Mouse (Mus musculus) embryonic fibroblast, embryonic 13.5 days (primary cell): ENCODE measurements around the gene Tmprss7. TPM values are rescaled to one million over a fixed set of nuclear protein-coding genes. Genes with fewer than 3 reads are reported as not detected.

Experiments
- H3K27ac ChIP-seq: 2 replicates; pipeline ENCODE4 v1.5.1; 2012; ENCODE audit warnings: low read length, control low read depth, inconsistent platforms; ENCODE audit not compliant: insufficient read depth
- H3K4me1 ChIP-seq: 2 replicates; pipeline ENCODE4 v1.6.1; 2011; ENCODE audit warnings: low read length; ENCODE audit not compliant: control insufficient read depth, insufficient read depth
- H3K4me3 ChIP-seq: 2 replicates; pipeline ENCODE4 v1.5.1; 2011; ENCODE audit warnings: mild to moderate bottlenecking, control low read depth, low read length; ENCODE audit not compliant: insufficient read depth
- CTCF ChIP-seq: IDR thresholded peaks from 2 replicates; pipeline ENCODE4 v1.5.1; 2011; ENCODE audit warnings: mild to moderate bottlenecking, control low read depth, low read length, moderate library complexity, borderline replicate concordance; ENCODE audit not compliant: insufficient read depth
- POLR2A ChIP-seq: IDR thresholded peaks from 2 replicates; pipeline ENCODE4 v1.6.1; 2011; ENCODE audit warnings: low read depth, mild to moderate bottlenecking, control low read depth, low read length, moderate library complexity
- polyA plus RNA-seq: library from polyadenylated mRNA; stranded (reverse); fragments of >200 nt; gene quantifications from 2 replicates; pipeline ENCODE4 v1.2.4, GENCODE M21; 2011; ENCODE audit warnings: low read depth; ENCODE audit not compliant: missing spikeins, insufficient read length

Gene Tmprss7
- polyA plus RNA-seq, result 0.25 TPM in 1 of 2 replicates, not detected in the other

DNA sequence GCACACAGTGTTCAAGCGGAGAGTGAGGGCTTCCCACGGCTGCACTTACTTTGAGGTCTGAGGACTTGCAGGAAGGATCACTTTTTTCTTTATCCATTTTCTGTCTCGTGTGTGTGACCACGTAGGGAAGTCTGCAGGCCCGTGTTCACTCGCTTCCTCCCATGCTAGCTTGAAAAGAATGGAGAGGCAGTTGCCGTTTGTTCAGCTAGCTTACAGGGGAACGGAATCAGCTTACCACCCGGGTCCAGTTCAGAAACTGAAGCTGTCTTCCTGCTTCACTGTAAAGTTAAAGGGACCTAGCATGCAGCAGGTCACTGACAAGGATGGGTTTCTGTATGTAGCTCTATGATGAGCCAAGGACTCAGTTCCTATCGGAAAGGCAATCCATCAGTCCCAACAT is at the start of gene Tmprss7:
Gene Tmprss7, minus strand, starts transcription at position 101 of the 400 bp plus-strand sequence.
- TF ChIP-seq CTCF (no peak), POLR2A (no peak)
- no peak within 1 kb of the TSS for H3K4me3 ChIP-seq
- no peak within 1 kb of the TSS for H3K27ac ChIP-seq
- no peaks in the 10 kb centered on the region; the same call in 1 of the 2 replicates for H3K4me1 ChIP-seq

DNA sequence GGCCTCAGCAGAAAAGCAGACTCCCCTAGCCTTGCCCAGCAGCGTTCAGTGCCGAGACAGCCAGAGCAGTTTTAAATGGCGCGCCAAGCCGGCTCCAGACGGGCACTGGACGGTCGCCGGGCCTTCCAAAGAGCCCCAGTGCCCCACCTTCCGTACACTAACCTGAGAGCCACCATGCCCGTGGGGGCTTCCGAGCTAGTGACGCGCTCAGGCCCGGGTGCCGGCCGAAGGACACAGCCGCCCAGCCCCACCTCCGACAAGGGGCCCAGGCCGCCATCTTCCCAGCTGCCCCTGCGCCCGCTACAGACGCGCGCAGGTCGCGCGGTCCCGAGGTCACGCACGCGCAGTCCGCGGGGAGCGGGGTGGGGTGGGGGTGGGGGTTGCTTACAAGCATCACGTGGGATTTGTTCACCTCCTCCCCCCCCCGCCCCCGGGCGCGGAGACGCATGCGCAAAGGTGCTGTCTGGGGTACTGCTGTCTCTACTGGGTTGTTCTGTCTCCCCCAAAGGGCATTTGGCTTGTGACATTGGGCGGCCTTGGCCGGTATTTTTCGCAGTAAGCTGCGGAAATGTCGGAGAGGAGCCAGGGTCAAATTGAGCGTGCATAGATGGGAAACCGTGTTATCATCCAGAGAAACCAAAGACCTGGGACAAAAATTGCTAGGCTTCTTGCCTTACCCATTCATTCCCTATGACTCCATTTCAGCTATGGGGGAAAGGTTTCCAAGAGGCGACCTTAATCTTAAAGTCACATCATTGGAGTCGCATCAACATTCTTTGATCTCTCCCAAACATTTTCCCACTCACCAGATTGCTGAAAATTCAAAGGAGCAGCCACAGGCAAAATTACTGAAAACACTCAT is 49.4 kb upstream of the Tmprss7 start, which contains the start of gene Abhd10:
Gene Abhd10, minus strand, starts transcription at position 341 of the 862 bp plus-strand sequence.
- H3K27ac ChIP-seq, result peak within 1 kb of the TSS; percentile 69
- no peaks in the 10 kb centered on the region for H3K4me1 ChIP-seq
- H3K4me3 ChIP-seq, result peak within 1 kb of the TSS; percentile 66
- TF ChIP-seq POLR2A (peak; percentile 75), CTCF (no peak)

DNA sequence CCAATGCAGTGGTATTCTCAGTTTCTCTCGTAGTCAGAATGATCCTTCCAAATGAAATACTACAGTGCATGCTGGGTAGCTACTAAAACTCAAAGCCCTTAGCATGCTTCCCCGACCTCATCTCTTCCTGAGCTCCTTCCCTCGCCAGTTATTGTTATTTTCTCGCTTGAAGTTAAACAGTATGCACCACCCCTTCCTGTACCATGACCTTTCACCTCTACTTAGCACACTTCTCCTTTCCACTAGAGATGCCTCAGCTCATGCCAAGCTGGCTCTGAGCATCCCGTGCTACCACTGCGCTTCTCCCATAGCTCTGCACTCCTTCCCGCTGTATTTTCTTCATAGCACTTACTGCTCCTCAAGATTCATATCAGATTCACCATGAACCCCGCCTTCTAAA is 44.4 kb upstream of the Tmprss7 start:
- TF ChIP-seq CTCF, result no peak
- H3K4me3 ChIP-seq, result no peak overlapping the region
- no peaks in the 10 kb centered on the region for H3K4me1 ChIP-seq
- no peak overlapping the region for H3K27ac ChIP-seq

- H3K27ac ChIP-seq, result no peak overlapping the region
- no peaks in the 10 kb centered on the region for H3K4me1 ChIP-seq
- no peak for TF ChIP-seq CTCF
- TF ChIP-seq POLR2A, result no peak
- H3K4me3 ChIP-seq, result no peak overlapping the region
These were observed 43.3 kb upstream of the Tmprss7 start for GRCm38 (mm10) chr16:45736724-45737123.

DNA sequence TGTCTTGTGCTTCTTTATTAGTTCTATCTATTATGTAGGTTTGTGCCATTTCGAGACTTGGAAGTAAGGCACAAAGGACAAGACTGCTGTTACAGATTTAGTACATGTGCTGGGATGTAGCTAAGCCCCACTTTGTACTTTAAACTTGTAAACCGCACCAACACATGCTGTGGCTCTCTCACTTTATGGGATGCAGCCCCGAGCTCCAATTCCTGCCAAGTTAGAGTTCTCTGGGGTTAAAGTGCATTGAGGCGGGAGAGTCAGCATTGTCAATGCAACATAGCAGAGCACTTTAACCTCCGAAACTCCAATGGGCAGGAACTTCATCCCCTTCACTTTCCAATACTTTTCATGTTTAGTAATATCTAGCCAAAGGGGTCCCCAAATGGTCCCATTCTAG is 35.7 kb upstream of the Tmprss7 start:
- H3K4me3 ChIP-seq, result no peak overlapping the region
- no peak for TF ChIP-seq POLR2A
- no peak for TF ChIP-seq CTCF
- no peaks in the 10 kb centered on the region for H3K4me1 ChIP-seq
- no peak overlapping the region for H3K27ac ChIP-seq

DNA sequence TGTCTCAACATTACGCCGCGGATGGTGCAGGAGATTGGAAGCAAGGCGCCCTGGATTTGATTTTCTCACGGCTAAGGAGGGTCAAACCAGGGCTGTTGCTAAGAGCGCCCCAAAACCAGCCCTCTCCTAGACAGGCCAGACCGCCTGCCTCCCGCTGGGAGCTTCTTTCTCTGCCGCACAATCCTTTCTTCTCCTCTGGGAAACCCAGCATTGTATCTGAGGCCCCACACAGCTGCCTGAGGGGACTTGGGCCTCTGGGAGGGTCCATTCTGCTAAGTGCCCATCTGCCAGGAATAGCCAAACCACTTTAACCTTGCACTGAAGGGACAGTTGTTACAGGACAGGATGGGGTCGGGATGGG is 31.3 kb upstream of the Tmprss7 start:
- no peak overlapping the region for H3K27ac ChIP-seq
- H3K4me1 ChIP-seq, result peaks cover 3% of the 10 kb centered on the region; the same call in 1 of the 2 replicates
- no peak for TF ChIP-seq POLR2A
- TF ChIP-seq CTCF, result no peak
- peak overlapping the region; percentile 27; the same call in 1 of the 2 replicates for H3K4me3 ChIP-seq

DNA sequence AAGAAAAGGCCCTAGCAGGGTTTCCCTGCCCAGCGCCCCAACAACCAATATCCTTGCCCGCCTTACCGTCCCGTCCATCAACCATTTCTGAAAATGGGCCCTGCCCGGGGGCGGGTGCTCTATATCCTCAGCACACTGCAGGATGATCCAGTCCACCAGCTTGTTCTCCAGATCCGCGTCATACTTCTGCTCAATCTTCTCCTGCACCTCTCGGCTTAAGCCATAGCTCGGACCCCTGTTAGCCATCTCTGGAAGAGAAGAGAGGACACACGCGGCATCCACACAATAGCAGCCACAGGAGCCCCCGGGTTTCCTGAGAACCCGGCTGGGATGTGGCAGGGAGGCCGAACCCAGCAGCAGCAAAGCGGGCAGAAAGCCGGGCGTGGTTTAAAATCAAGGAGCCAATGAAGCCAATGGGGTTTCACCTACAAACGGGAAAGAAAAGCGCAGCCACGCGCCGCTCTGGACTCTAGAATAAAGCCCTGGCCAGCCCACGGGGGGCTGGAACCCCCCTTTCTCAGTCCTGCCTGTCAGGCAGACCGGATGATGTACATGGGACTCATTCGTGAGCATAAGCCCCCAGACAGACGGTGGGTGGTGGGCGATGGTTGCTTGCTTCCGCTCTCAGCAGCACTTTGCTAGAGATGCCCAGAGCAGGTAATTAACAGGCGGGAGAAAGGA is 30.7 kb upstream of the Tmprss7 start, which contains the start of gene Tagln3:
Gene Tagln3, minus strand, starts transcription at position 548 of the 681 bp plus-strand sequence.
- Histone ChIP-seq H3K27ac (no peak within 1 kb of the TSS), H3K4me3 (peak within 1 kb of the TSS; percentile 27), H3K4me1 (peaks cover 3% of the 10 kb centered on the region; the same call in 1 of the 2 replicates)
- no peak; the same call in 1 of the 2 replicates for TF ChIP-seq POLR2A
- no peak for TF ChIP-seq CTCF

GRCm38 (mm10) chr16:45723172-45723901 is 29.9 kb upstream of the Tmprss7 start:
- Histone ChIP-seq H3K4me3 (no peak overlapping the region), H3K4me1 (peaks cover 3% of the 10 kb centered on the region; the same call in 1 of the 2 replicates), H3K27ac (no peak overlapping the region)
- TF ChIP-seq CTCF (no peak), POLR2A (no peak)

DNA sequence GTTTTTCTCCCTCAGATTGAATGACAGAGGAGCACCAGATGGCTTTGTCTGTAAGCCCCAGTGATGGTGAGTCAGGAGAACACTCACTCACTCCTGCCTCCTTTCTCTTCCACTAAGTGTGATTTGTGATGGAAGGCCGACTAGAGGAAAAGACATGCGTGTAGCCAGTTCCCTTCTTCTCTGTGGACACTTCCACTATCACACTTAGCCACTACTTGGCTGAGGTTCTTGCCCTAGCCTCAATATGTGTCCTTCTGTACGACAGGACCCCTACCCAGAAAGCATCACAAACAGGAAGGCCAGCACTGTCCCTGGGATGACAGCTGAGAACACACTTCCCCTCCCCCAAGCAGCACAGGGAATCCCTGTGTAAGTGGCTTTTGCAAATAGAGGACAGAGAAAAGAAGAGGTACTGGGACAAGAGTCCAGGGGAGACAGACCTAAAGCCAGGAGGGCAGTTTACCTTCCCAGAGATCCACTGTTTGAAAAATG is 29.0 kb upstream of the Tmprss7 start:
- H3K4me1 ChIP-seq, result peaks cover 3% of the 10 kb centered on the region; the same call in 1 of the 2 replicates
- TF ChIP-seq CTCF, result no peak
- no peak for TF ChIP-seq POLR2A
- H3K27ac ChIP-seq, result no peak overlapping the region
- H3K4me3 ChIP-seq, result no peak overlapping the region
